Mouse (Mus musculus) limb, embryonic 14.5 days (tissue): ENCODE data around the gene Ypel3. TPM values are rescaled to one million over a fixed set of nuclear protein-coding genes. Genes with fewer than 3 reads are reported as not detected.
"Not testable (repeated sequence)": the region's sequence is repeated elsewhere in the genome, so short reads cannot be mapped to it uniquely, and the experiment has no call there.

Experiments used
- ATAC-seq: fragments of 200-750 bp; cut with Nextera tagmentation; 2 replicates; pipeline ENCODE4 v1.8.0; 2017; ENCODE audit warnings: low read depth, moderate number of reproducible peaks, moderate TSS enrichment; ENCODE audit not compliant: low FRiP score
- DNase-seq: peaks from one replicate; pipeline ENCODE4 v3.0.0-alpha.2; 2015; ENCODE audit warnings: low spot score
- H3K27ac ChIP-seq: fragments of 300-500 bp; sonication (generic); replicated peaks from 2 replicates; pipeline ENCODE4 v1.5.1; 2014; ENCODE audit warnings: low read depth, mild to moderate bottlenecking, low read length, moderate library complexity, mixed read lengths
- H3K27me3 ChIP-seq: fragments of 300-500 bp; sonication (generic); 2 replicates; pipeline ENCODE4 v1.6.1; 2014; ENCODE audit warnings: low read length, mixed read lengths; ENCODE audit not compliant: control insufficient read depth, insufficient read depth
- H3K36me3 ChIP-seq: fragments of 300-500 bp; sonication (generic); 2 replicates; pipeline ENCODE4 v1.6.1; 2014; ENCODE audit warnings: mild to moderate bottlenecking, low read length, moderate library complexity, mixed read lengths; ENCODE audit not compliant: control insufficient read depth, insufficient read depth
- H3K4me1 ChIP-seq: fragments of 300-500 bp; sonication (generic); 2 replicates; pipeline ENCODE4 v1.6.1; 2014; ENCODE audit warnings: antibody characterized with exemption, low read length, mixed read lengths; ENCODE audit not compliant: control insufficient read depth, insufficient read depth
- H3K4me2 ChIP-seq: fragments of 300-500 bp; sonication (generic); replicated peaks from 2 replicates; pipeline ENCODE4 v1.6.1; 2014; ENCODE audit warnings: low read depth, mild to moderate bottlenecking, low read length, moderate library complexity; ENCODE audit not compliant: severe bottlenecking
- H3K4me3 ChIP-seq: fragments of 300-500 bp; sonication (generic); replicated peaks from 2 replicates; pipeline ENCODE4 v1.5.1; 2014; ENCODE audit warnings: low read length
- H3K9ac ChIP-seq: fragments of 300-500 bp; sonication (generic); 2 replicates; pipeline ENCODE4 v1.6.1; 2014; ENCODE audit warnings: mild to moderate bottlenecking, low read depth, low read length, moderate library complexity; ENCODE audit not compliant: severe bottlenecking
- H3K9me3 ChIP-seq: fragments of 300-500 bp; sonication (generic); 2 replicates; pipeline ENCODE4 v1.6.1; 2016; ENCODE audit warnings: low read length; ENCODE audit not compliant: control insufficient read depth
- POLR2A ChIP-seq: fragments of 200-500 bp; IDR thresholded peaks from 2 replicates; pipeline ENCODE4 v1.8.0; 2012; ENCODE audit warnings: inconsistent platforms, mild to moderate bottlenecking, moderate library complexity, borderline replicate concordance; ENCODE audit not compliant: insufficient read depth, insufficient read length; ENCODE audit errors: extremely low read depth
- WGBS: fragments of 180-500 bp; shearing (Covaris S2); extraction: QIAGEN DNeasy Blood & Tissue Kit; methylation state at CpG from one replicate; pipeline ENCODE4 v1.1.7; 2014; 5-methylcytosine and 5-hydroxymethylcytosine counted together
- polyA plus RNA-seq, 2 experiments: library from polyadenylated mRNA; depleted of rRNA in 1 of 2; stranded (reverse) in 1 of 2; unstranded in 1 of 2; fragments of >200 nt; fragmentation: Nextera tagmentation in 1 of 2; extraction: Ambion mirVana in 1 of 2; gene quantifications; 2 replicates each; pipeline versions ENCODE4 v1.2.1 to v1.2.3; 2012 to 2014

Ypel3 gene
- polyA plus RNA-seq, 2 experiments, result 131 to 144 TPM

- H3K36me3 ChIP-seq, result peaks cover 10% of the 10 kb centered on the region
- no peaks in the 10 kb centered on the region for H3K9me3 ChIP-seq
- 81% methylated on average over 10 of the region's 10 CpGs for WGBS
- H3K27ac ChIP-seq, result no peak overlapping the region
- TF ChIP-seq POLR2A, result no peak
- H3K4me3 ChIP-seq, result no peak overlapping the region
- ATAC-seq (no peak), DNase-seq (no peak)
- H3K9ac ChIP-seq, result no peak overlapping the region
- no peaks in the 10 kb centered on the region for H3K27me3 ChIP-seq
- peak overlapping the region; percentile 95; the same call in 1 of the 2 replicates for H3K4me2 ChIP-seq
- peaks cover 29% of the 10 kb centered on the region for H3K4me1 ChIP-seq
Observed at GRCm38 (mm10) chr7:126775185-126775977, 1.4 kb upstream of the Ypel3 start.

- Histone ChIP-seq H3K27ac (peak overlapping the region; percentile 81; the same call in 1 of the 2 replicates), H3K4me1 (peaks cover 31% of the 10 kb centered on the region), H3K36me3 (peaks cover 10% of the 10 kb centered on the region), H3K9me3 (no peaks in the 10 kb centered on the region), H3K4me2 (peak overlapping the region; percentile 95), H3K9ac (no peak overlapping the region), H3K4me3 (no peak overlapping the region), H3K27me3 (no peaks in the 10 kb centered on the region)
- 51% methylated on average over 3 of the region's 3 CpGs for WGBS
- DNase-seq (no peak), ATAC-seq (no peak)
- no peak for TF ChIP-seq POLR2A
Observed at GRCm38 (mm10) chr7:126775978-126776234, 849 bp upstream of the Ypel3 start.

GRCm38 (mm10) chr7:126777476-126777875 lies 721 bp downstream of the Ypel3 start:
- Histone ChIP-seq H3K4me2 (peak overlapping the region; percentile 95), H3K4me1 (peaks cover 39% of the 10 kb centered on the region), H3K4me3 (peak overlapping the region; percentile 62), H3K27me3 (no peaks in the 10 kb centered on the region), H3K27ac (peak overlapping the region; percentile 81; the same call in 1 of the 2 replicates), H3K9ac (peak overlapping the region; percentile 77), H3K36me3 (peaks cover 7% of the 10 kb centered on the region; the same call in 1 of the 2 replicates), H3K9me3 (no peaks in the 10 kb centered on the region)
- DNase-seq, result no peak
- no peak for TF ChIP-seq POLR2A
- 59% methylated on average over 10 of the region's 10 CpGs for WGBS
- no peak for ATAC-seq

- DNase-seq (no peak), ATAC-seq (no peak)
- Histone ChIP-seq H3K27me3 (no peaks in the 10 kb centered on the region), H3K9ac (no peak overlapping the region), H3K9me3 (no peaks in the 10 kb centered on the region), H3K4me1 (peaks cover 39% of the 10 kb centered on the region), H3K27ac (no peak overlapping the region), H3K36me3 (peaks cover 7% of the 10 kb centered on the region; the same call in 1 of the 2 replicates), H3K4me3 (no peak overlapping the region), H3K4me2 (no peak overlapping the region)
- TF ChIP-seq POLR2A, result no peak
- WGBS, result 96% methylated on average over 3 of the region's 3 CpGs
Observed at GRCm38 (mm10) chr7:126778147-126778546, 1.4 kb downstream of the Ypel3 start.

- H3K4me1 ChIP-seq, result peaks cover 39% of the 10 kb centered on the region
- H3K27me3 ChIP-seq, H3K4me2 ChIP-seq, H3K9me3 ChIP-seq, H3K4me3 ChIP-seq, H3K27ac ChIP-seq, H3K9ac ChIP-seq, DNase-seq, ATAC-seq: not testable (repeated sequence)
- WGBS, result 90% methylated on average over 7 of the region's 7 CpGs
- H3K36me3 ChIP-seq, result peaks cover 11% of the 10 kb centered on the region
Observed at GRCm38 (mm10) chr7:126779101-126779500, 2.3 kb downstream of the Ypel3 start.
